Mouse (Mus musculus): ENCODE measurements around the gene Atxn7l2.
A peak's percentile ranks its signal among the peaks of the same experiment; 100 is the strongest.

Gene Atxn7l2

GRCm38 (mm10) chr3:108205601-108206000 lies 5.1 kb downstream of the Atxn7l2 start:
- no peak for DNase-seq (ENCODE audit: low spot score in 2 of 2)

- DNase-seq (ENCODE audit: low spot score in 2 of 2): no peak
Measured at GRCm38 (mm10) chr3:108204470-108204869, 6.3 kb downstream of the Atxn7l2 start.

DNA sequence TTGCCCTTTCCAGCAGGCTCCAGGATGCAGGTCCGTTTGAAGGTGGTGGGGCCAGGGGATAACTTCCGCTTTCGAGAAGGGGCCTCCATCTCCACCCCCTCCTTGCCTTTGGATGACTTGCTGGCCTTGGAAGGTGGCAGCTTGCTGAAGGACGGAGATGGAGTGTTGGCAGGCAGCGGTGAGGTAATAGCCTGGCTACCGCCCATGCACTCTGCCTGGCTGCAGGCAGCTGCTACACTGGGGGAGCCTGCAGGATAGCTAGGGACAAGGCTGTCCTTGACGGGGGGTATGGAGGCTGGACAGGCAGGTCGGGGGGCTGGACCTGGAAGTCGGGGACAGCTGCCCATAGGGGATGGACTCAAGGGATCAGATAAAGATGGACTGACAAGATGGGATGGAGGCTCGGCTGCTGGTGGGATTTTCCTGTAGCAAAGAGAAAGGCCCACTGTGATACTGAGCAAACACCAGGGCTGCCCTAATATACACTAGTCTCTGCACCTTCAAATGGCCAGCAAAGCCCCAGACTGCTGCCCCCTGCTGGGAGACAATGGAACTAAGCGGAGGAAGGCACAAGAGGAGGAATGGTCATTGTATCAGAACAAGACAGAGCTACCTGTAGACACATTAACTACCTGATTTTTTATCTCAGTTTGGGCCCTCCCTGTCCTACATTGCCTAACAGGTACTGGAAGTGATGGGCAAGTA lies 7.0 kb downstream of the Atxn7l2 start:
- peak; percentile 54 to 81 for DNase-seq (ENCODE audit: low spot score in 2 of 2)

DNA sequence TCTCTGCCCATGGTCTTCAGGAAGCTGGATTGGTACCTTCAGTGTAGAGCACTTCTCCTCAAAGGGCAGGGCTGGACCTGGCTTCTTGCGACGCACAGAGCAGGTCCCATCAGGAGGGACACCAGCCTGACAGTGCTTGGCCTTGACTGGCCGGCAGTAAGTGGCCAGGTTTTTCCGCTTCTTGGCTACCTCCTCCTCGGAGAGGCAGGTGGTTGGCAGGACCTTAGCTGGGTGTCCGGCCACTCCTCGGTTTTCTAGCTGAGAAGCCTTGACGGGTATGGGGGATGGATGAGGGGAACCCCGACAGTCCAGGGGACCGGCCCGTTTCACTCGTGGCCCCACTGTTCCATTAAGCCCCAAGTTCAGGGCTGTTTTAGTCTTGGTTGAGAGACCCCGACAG lies 7.5 kb downstream of the Atxn7l2 start:
- DNase-seq (ENCODE audit: low spot score in 2 of 2): no peak

DNA sequence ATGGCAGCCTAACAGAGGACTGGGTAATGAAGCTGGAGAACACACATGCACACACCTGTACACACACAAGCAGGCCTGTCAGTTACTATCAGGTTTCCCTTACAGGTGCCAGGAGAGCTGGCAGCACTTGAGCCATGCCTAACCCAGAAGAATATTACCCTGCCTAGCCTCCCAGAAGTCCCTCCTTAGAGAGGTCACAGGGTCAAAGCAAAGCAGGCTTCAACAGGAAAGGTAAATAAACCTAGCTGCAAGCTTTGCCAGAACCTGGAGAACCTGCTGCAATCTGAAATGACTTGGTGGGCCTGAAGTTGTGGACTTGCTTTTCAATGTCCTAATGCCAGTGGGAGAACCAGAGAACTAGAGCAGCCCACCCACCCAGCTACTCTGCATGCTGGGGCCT lies 8.2 kb downstream of the Atxn7l2 start:
- DNase-seq (ENCODE audit: low spot score in 2 of 2): no peak

- peak; percentile 91 to 94 for DNase-seq (ENCODE audit: low spot score in 2 of 2)
Measured at GRCm38 (mm10) chr3:108200329-108201323, 10.1 kb downstream of the Atxn7l2 start, which contains the start of gene Cyb561d1. TSS of gene Cyb561d1 (minus strand) at chr3:108201212.

DNA sequence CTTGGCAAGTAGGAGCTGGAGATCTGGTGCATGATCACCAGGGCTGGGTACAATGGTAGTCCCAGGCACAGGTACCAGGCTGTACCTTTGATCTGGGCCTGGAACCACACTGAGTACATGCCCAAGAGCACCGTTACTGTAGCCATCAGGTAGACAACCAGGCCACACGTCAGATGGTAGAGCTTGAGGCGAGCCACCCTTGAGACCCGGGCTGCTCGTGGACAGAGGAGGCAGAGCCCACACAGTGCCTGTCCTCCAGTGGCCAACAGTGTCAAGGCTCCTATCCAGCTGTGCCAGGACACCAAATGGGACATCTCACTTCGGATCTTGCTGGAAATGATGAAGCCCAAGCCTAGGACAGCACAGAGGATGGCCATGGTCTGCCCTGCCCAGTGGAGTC lies 11.5 kb downstream of the Atxn7l2 start:
- DNase-seq (ENCODE audit: low spot score in 2 of 2): no peak

DNA sequence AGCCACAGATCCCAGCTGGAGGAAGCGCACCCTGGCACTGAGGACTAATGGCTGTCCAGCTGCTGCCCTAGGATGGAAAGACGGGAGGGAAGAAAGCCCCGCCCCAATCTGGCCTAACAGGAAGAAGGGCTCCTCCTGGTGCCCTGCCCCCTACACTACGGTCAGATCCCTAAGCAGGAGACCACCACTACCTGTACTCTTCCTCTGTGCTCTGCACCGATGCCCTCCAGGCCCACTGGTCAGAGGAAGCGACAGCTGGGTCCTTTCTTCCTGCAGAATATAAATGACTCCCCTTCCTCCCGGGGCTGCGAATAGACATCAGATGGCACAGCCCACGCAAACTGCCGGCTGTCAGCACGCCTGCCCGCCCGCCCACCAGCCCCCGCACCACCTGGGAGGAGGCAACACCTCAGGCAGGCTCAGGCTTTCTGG lies 13.7 kb downstream of the Atxn7l2 start:
- no peak for DNase-seq (ENCODE audit: low spot score in 2 of 2)

DNA sequence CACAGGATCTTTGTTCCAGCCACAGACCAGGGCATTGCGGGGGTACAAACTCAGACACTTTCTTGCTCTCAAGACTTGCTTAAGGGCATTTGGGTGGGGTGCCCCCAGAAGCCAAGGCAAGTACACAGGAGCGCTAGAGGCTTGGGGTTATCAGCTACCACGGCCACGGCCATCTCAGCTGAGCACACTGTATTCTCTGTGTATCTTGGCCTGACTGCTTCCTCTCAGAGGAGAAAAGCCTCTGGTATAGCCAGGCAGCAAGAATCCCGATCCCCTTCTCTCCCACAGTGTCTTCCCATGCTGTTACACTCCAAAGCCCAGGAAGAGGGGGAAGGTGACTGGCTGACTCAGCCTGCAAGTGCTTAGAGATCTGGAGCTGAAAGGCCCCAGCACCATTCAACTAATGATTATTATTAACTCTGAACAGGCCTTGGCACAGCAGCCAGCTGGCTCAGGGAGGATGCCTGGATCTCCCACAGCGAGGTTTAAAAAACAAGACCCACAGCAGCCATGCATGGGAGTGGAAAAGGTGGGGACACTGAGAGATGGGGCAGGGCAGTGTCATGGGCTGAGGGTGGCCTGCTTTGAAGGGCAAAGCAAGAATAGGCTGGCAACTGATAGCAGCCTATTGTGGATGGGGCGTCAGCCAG lies 14.7 kb downstream of the Atxn7l2 start:
- DNase-seq (ENCODE audit: low spot score in 2 of 2): no peak

DNA sequence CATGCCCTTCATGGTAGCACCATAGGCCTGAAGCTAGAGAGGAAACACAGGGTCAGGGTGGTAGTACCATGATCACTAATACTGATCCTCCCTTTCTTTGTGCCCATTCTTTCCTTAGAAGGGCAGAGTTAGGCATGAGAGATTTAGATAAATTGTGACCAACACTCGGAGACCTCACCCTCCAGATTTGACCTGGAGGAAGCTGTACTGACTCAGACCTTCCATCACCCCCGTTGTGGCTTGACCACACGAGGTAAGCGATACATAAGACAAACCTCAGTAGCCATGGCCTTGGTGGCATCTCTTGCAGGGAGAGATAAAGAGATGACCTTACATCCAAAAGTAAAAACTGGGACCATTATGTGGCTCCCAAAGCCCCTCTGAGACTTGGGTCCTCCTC lies 15.4 kb downstream of the Atxn7l2 start:
- no peak for DNase-seq (ENCODE audit: low spot score in 2 of 2)

DNA sequence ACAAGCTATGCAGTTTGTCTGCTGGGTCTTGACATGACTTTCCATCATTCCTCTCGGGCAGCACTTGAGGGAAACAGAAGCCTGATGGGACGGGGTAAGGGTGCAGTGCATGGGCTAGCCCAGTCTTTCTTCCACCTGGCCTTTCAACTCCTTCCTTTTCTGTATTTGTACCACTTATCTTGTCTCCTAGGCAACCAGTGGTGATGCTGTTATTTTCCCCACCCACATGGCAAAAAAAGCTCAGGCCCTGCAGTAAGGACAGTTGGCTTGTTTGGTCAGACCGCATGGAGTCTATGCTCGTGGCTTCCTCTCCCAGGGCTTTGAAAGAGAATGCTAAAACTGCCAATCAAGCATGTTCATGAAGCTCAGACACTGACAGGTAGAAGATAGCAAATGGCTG lies 17.0 kb downstream of the Atxn7l2 start:
- DNase-seq (ENCODE audit: low spot score in 2 of 2): no peak

GRCm38 (mm10) chr3:108189897-108190296 lies 20.8 kb downstream of the Atxn7l2 start:
- no peak for DNase-seq (ENCODE audit: low spot score in 2 of 2)

- DNase-seq (ENCODE audit: low spot score in 2 of 2): no peak
Measured at GRCm38 (mm10) chr3:108188716-108189490, 21.8 kb downstream of the Atxn7l2 start.

DNA sequence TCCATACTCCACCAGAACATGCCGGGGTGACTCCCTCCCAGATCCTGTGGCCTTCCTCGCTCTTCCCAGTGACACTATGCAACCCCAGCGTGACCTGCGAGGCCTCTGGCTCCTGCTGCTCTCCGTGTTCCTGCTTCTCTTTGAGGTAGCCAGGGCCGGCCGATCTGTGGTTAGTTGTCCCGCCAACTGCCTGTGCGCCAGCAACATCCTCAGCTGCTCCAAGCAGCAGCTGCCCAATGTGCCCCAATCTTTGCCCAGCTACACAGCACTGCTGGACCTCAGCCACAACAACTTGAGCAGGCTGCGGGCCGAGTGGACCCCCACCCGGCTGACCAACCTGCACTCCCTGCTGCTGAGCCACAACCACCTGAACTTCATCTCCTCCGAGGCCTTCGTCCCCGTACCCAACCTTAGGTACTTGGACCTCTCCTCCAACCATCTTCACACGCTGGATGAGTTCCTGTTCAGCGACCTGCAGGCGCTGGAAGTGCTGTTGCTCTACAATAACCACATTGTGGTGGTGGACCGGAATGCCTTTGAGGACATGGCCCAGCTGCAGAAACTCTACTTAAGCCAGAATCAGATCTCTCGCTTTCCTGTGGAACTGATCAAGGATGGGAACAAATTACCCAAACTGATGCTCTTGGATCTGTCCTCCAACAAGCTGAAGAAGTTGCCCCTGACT lies 23.5 kb downstream of the Atxn7l2 start:
- DNase-seq (ENCODE audit: low spot score in 2 of 2): no peak

- no peak for DNase-seq (ENCODE audit: low spot score in 2 of 2)
Measured at GRCm38 (mm10) chr3:108186098-108187047, 24.4 kb downstream of the Atxn7l2 start, which contains the start of gene Amigo1. TSS of gene Amigo1 (plus strand) at chr3:108186335.

DNA sequence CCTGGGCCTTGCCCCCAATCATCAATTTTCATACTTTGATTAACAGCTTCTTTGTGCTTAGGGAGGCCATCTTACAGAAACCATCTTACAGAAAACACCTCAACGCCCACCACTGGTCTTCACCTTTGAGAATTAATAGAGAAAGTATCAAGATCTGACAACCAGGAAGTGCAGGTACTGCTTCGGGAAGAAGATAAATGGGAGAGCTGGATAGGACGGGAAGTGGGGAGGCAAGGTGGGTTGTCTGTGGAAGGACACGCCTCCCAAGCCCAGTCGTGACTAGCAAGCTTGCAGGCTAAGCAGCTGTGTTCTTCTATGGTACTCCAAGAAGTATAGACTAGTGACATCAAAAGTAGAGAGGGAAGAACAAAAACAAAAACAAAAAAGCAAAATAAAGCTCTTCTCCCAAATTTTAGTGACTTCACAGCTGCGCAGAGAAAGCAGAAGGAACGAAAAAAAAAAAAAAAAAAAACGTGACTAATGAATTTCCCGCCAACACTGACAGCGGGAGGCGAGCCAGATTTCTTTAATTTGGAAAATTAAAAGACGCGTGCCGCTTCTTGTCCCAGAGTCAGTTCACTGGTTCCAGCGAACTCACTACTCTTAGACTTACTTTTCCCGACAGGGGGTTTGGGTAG lies 25.2 kb downstream of the Atxn7l2 start:
- no peak for DNase-seq (ENCODE audit: low spot score in 2 of 2)

GRCm38 (mm10) chr3:108184742-108185141 lies 26.0 kb downstream of the Atxn7l2 start:
- no peak for DNase-seq (ENCODE audit: low spot score in 2 of 2)

GRCm38 (mm10) chr3:108180514-108180913 lies 30.2 kb downstream of the Atxn7l2 start:
- no peak for DNase-seq (ENCODE audit: low spot score in 2 of 2)

All from urinary bladder, postnatal 4 days (tissue).